Mouse (Mus musculus): ENCODE results near the gene Ccdc190. TPM values are rescaled to one million over a fixed set of nuclear protein-coding genes. Genes with fewer than 3 reads are reported as not detected.
A peak's percentile ranks its signal among the peaks of the same experiment; 100 is the strongest.

The Ccdc190 gene
- polyA plus RNA-seq, 1 experiment from 2014 or later: 0.35 TPM

GRCm38 (mm10) chr1:169948280-169948679, 19.8 kb downstream of the Ccdc190 start:
- peaks cover 5% of the 10 kb centered on the region; the same call in 1 of the 2 replicates for H3K36me3 ChIP-seq (ENCODE audit: control insufficient read depth, insufficient read depth, low read length)
- 49% methylated on average over 7 of the region's 7 CpGs for WGBS

GRCm38 (mm10) chr1:169948866-169949265, 20.4 kb downstream of the Ccdc190 start:
- ATAC-seq (ENCODE audit: low read depth): no peak

More at GRCm38 (mm10) chr1:169948280-169948679, 19.8 kb downstream of the Ccdc190 start:
- H3K27me3 ChIP-seq (ENCODE audit: control insufficient read depth, insufficient read depth, low read depth, low read length): no peaks in the 10 kb centered on the region
- H3K4me2 ChIP-seq (ENCODE audit: low read depth, low read length): no peak overlapping the region
- H3K27ac ChIP-seq (ENCODE audit: low read length): no peak overlapping the region
- H3K4me3 ChIP-seq (ENCODE audit: low read length): no peak overlapping the region
- no peaks in the 10 kb centered on the region for H3K9me3 ChIP-seq (ENCODE audit: control insufficient read depth, low read length)
- no peaks in the 10 kb centered on the region; the same call in 1 of the 2 replicates for H3K4me1 ChIP-seq (replicated peaks; ENCODE audit: control insufficient read depth, insufficient read depth, low read length)
- H3K9ac ChIP-seq (ENCODE audit: low read length): no peak overlapping the region
- no peak for ATAC-seq (ENCODE audit: low read depth)

GRCm38 (mm10) chr1:169949981-169950380, 21.5 kb downstream of the Ccdc190 start:
- 43% methylated on average over 7 of the region's 7 CpGs for WGBS
- peaks cover 14% of the 10 kb centered on the region for H3K36me3 ChIP-seq (ENCODE audit: control insufficient read depth, insufficient read depth, low read length)
- H3K27me3 ChIP-seq (ENCODE audit: control insufficient read depth, insufficient read depth, low read depth, low read length): no peaks in the 10 kb centered on the region
- no peak overlapping the region for H3K9ac ChIP-seq (ENCODE audit: low read length)
- no peaks in the 10 kb centered on the region for H3K9me3 ChIP-seq (ENCODE audit: control insufficient read depth, low read length)
- no peak overlapping the region for H3K4me2 ChIP-seq (ENCODE audit: low read depth, low read length)
- no peak overlapping the region for H3K27ac ChIP-seq (ENCODE audit: low read length)
- no peak for ATAC-seq (ENCODE audit: low read depth)
- no peaks in the 10 kb centered on the region; the same call in 1 of the 2 replicates for H3K4me1 ChIP-seq (replicated peaks; ENCODE audit: control insufficient read depth, insufficient read depth, low read length)
- H3K4me3 ChIP-seq (ENCODE audit: low read length): no peak overlapping the region

More at GRCm38 (mm10) chr1:169948866-169949265, 20.4 kb downstream of the Ccdc190 start:
- no peaks in the 10 kb centered on the region; the same call in 1 of the 2 replicates for H3K4me1 ChIP-seq (replicated peaks; ENCODE audit: control insufficient read depth, insufficient read depth, low read length)
- no peaks in the 10 kb centered on the region for H3K27me3 ChIP-seq (ENCODE audit: control insufficient read depth, insufficient read depth, low read depth, low read length)
- H3K4me2 ChIP-seq (ENCODE audit: low read depth, low read length): no peak overlapping the region
- 40% methylated on average over 7 of the region's 7 CpGs for WGBS
- no peak overlapping the region for H3K4me3 ChIP-seq (ENCODE audit: low read length)
- H3K9ac ChIP-seq (ENCODE audit: low read length): no peak overlapping the region
- H3K27ac ChIP-seq (ENCODE audit: low read length): no peak overlapping the region
- H3K9me3 ChIP-seq (ENCODE audit: control insufficient read depth, low read length): no peaks in the 10 kb centered on the region
- peaks cover 9% of the 10 kb centered on the region; the same call in 1 of the 2 replicates for H3K36me3 ChIP-seq (ENCODE audit: control insufficient read depth, insufficient read depth, low read length)

- no peak overlapping the region for H3K4me2 ChIP-seq (ENCODE audit: low read depth, low read length)
- H3K4me1 ChIP-seq (replicated peaks; ENCODE audit: control insufficient read depth, insufficient read depth, low read length): no peaks in the 10 kb centered on the region; the same call in 1 of the 2 replicates
- H3K9ac ChIP-seq (ENCODE audit: low read length): no peak overlapping the region
- H3K4me3 ChIP-seq (ENCODE audit: low read length): no peak overlapping the region
- 85% methylated on average over 4 of the region's 4 CpGs for WGBS
- no peak for ATAC-seq (ENCODE audit: low read depth)
- no peak overlapping the region for H3K27ac ChIP-seq (ENCODE audit: low read length)
- H3K27me3 ChIP-seq (ENCODE audit: control insufficient read depth, insufficient read depth, low read depth, low read length): no peaks in the 10 kb centered on the region
- H3K9me3 ChIP-seq (ENCODE audit: control insufficient read depth, low read length): no peaks in the 10 kb centered on the region
- peaks cover 18% of the 10 kb centered on the region for H3K36me3 ChIP-seq (ENCODE audit: control insufficient read depth, insufficient read depth, low read length)
Measured at GRCm38 (mm10) chr1:169950651-169951050, 22.2 kb downstream of the Ccdc190 start.

- no peak for ATAC-seq (ENCODE audit: low read depth)
- Histone ChIP-seq H3K9me3 (ENCODE audit: control insufficient read depth, low read length) (no peaks in the 10 kb centered on the region), H3K27ac (ENCODE audit: low read length) (no peak overlapping the region), H3K9ac (ENCODE audit: low read length) (no peak overlapping the region), H3K4me2 (ENCODE audit: low read depth, low read length) (no peak overlapping the region), H3K4me1 (replicated peaks; ENCODE audit: control insufficient read depth, insufficient read depth, low read length) (no peaks in the 10 kb centered on the region; the same call in 1 of the 2 replicates), H3K4me3 (ENCODE audit: low read length) (no peak overlapping the region), H3K36me3 (ENCODE audit: control insufficient read depth, insufficient read depth, low read length) (peaks cover 20% of the 10 kb centered on the region), H3K27me3 (ENCODE audit: control insufficient read depth, insufficient read depth, low read depth, low read length) (no peaks in the 10 kb centered on the region)
- WGBS: 92% methylated on average over 6 of the region's 6 CpGs
Measured at GRCm38 (mm10) chr1:169951561-169951960, 23.1 kb downstream of the Ccdc190 start.

- no peaks in the 10 kb centered on the region; the same call in 1 of the 2 replicates for H3K4me1 ChIP-seq (replicated peaks; ENCODE audit: control insufficient read depth, insufficient read depth, low read length)
- no peak overlapping the region for H3K9ac ChIP-seq (ENCODE audit: low read length)
- no peak overlapping the region for H3K4me3 ChIP-seq (ENCODE audit: low read length)
- no peak overlapping the region for H3K27ac ChIP-seq (ENCODE audit: low read length)
- H3K27me3 ChIP-seq (ENCODE audit: control insufficient read depth, insufficient read depth, low read depth, low read length): no peaks in the 10 kb centered on the region
- peaks cover 20% of the 10 kb centered on the region for H3K36me3 ChIP-seq (ENCODE audit: control insufficient read depth, insufficient read depth, low read length)
- WGBS: 94% methylated on average over 10 of the region's 10 CpGs
- ATAC-seq (ENCODE audit: low read depth): no peak
- H3K9me3 ChIP-seq (ENCODE audit: control insufficient read depth, low read length): no peaks in the 10 kb centered on the region
- H3K4me2 ChIP-seq (ENCODE audit: low read depth, low read length): no peak overlapping the region
Measured at GRCm38 (mm10) chr1:169952636-169953035, 24.2 kb downstream of the Ccdc190 start.

GRCm38 (mm10) chr1:169953106-169953505, 24.7 kb downstream of the Ccdc190 start:
- 96% methylated on average over 10 of the region's 10 CpGs for WGBS
- no peak for ATAC-seq (ENCODE audit: low read depth)
- H3K4me1 ChIP-seq (replicated peaks; ENCODE audit: control insufficient read depth, insufficient read depth, low read length): no peaks in the 10 kb centered on the region; the same call in 1 of the 2 replicates
- H3K27me3 ChIP-seq (ENCODE audit: control insufficient read depth, insufficient read depth, low read depth, low read length): no peaks in the 10 kb centered on the region
- H3K36me3 ChIP-seq (ENCODE audit: control insufficient read depth, insufficient read depth, low read length): peaks cover 20% of the 10 kb centered on the region
- no peak overlapping the region for H3K27ac ChIP-seq (ENCODE audit: low read length)
- H3K9ac ChIP-seq (ENCODE audit: low read length): no peak overlapping the region
- no peak overlapping the region for H3K4me3 ChIP-seq (ENCODE audit: low read length)
- H3K9me3 ChIP-seq (ENCODE audit: control insufficient read depth, low read length): no peaks in the 10 kb centered on the region
- no peak overlapping the region for H3K4me2 ChIP-seq (ENCODE audit: low read depth, low read length)

- H3K4me1 ChIP-seq (replicated peaks; ENCODE audit: control insufficient read depth, insufficient read depth, low read length): peaks cover 13% of the 10 kb centered on the region
- no peaks in the 10 kb centered on the region for H3K27me3 ChIP-seq (ENCODE audit: control insufficient read depth, insufficient read depth, low read depth, low read length)
- H3K9me3 ChIP-seq (ENCODE audit: control insufficient read depth, low read length): no peaks in the 10 kb centered on the region
- peak within 1 kb of the TSS; percentile 65 for H3K9ac ChIP-seq (ENCODE audit: low read length)
- H3K36me3 ChIP-seq (ENCODE audit: control insufficient read depth, insufficient read depth, low read length): peaks cover 2% of the 10 kb centered on the region; the same call in 1 of the 2 replicates
- H3K4me3 ChIP-seq (ENCODE audit: low read length): peak within 1 kb of the TSS; percentile 74
- peak within 1 kb of the TSS; percentile 82 for H3K4me2 ChIP-seq (ENCODE audit: low read depth, low read length)
- peak within 1 kb of the TSS; percentile 71 for H3K27ac ChIP-seq (ENCODE audit: low read length)
- ATAC-seq (ENCODE audit: low read depth): peak; percentile 100
- WGBS: under 1% methylated on average over 48 of the region's 48 CpGs
Measured at GRCm38 (mm10) chr1:169968792-169969515, 40.5 kb downstream of the Ccdc190 start, which contains the start of gene Hsd17b7. Gene Hsd17b7 (minus strand): TSS chr1:169969241.

- Histone ChIP-seq H3K4me1 (replicated peaks; ENCODE audit: control insufficient read depth, insufficient read depth, low read length) (peaks cover 13% of the 10 kb centered on the region), H3K27ac (ENCODE audit: low read length) (peak overlapping the region; percentile 71), H3K9me3 (ENCODE audit: control insufficient read depth, low read length) (no peaks in the 10 kb centered on the region), H3K9ac (ENCODE audit: low read length) (peak overlapping the region; percentile 65), H3K4me3 (ENCODE audit: low read length) (peak overlapping the region; percentile 74), H3K27me3 (ENCODE audit: control insufficient read depth, insufficient read depth, low read depth, low read length) (no peaks in the 10 kb centered on the region), H3K4me2 (ENCODE audit: low read depth, low read length) (peak overlapping the region; percentile 82), H3K36me3 (ENCODE audit: control insufficient read depth, insufficient read depth, low read length) (peaks cover 2% of the 10 kb centered on the region; the same call in 1 of the 2 replicates)
- ATAC-seq (ENCODE audit: low read depth): peak; percentile 53
- 0% methylated on average over 9 of the region's 9 CpGs for WGBS
Measured at GRCm38 (mm10) chr1:169969516-169969886, 41.1 kb downstream of the Ccdc190 start.

Data from lung, embryonic 16.5 days (tissue).